31 mouse cellular contexts compared by ENCODE assay signal in the genomic region with DNA sequence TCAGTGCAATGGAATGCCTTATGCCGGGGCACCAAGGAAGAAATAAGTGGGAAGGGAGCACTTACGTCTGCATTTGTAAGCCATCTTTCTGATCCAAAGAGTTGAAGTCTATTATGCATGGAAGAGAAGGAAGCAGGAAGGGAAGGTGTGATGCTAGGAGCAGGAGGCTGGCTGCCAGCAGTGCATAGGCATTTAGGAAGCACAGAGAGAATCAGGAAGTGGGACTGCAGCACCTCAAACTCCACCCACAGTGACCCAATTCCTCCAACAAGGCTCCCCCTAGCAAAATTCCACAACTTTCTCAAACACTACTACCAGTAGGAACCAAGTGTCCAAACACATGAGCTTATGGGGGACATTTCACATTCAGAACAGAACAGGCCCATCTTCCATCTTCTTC.
DNase-seq lines count a peak whose midpoint lies in the region; ATAC-seq lines count a peak whose summit lies in the region.
"Had no signal": no experiment of that assay in that cellular context is flagged by ENCODE, and none has a peak within 500 bp of the region (broad histone marks: within the 10 kb centered on the region; RNA-seq: fewer than 3 reads in every experiment).

No protein-coding gene starts in this region.

- DNase-seq in 3134 (ENCODE audit: extremely low read depth, insufficient read length, low spot score) (peak; percentile 13), 3T3-L1 (ENCODE audit: low read depth, low spot score) (peak; percentile 2)
- peak; percentile 26 for DNase-seq in brain, adult 2 months (ENCODE audit: low read depth, low spot score)
- DNase-seq in liver, embryonic 11.5 days (ENCODE audit: low spot score): no peak
- DNase-seq in urinary bladder, postnatal 14 days (ENCODE audit: low spot score): no peak
- DNase-seq in retina, postnatal 1 day: no peak
- no peak for DNase-seq in thymus, adult 18-20 months
- DNase-seq: adrenal gland, adult 8-10 months; adrenal gland, postnatal 36 days; B cell, adult 2 months; cerebellum, adult 11 months; cerebellum, adult 2 months; cerebellum, adult 9-11 months; cerebellum, postnatal 36 days; gastrocnemius, postnatal 25 days; heart, adult 2 months; heart, postnatal 14 days; heart, postnatal 4 days had no signal

- H3K4me3 ChIP-seq in liver, embryonic 11.5 days (ENCODE audit: low read depth, low read length): no peak overlapping the region
- H3K4me3 ChIP-seq: forebrain, embryonic 10.5 days; forebrain, embryonic 13.5 days; heart, adult 2 months; heart, embryonic 10.5 days; heart, embryonic 13.5 days had no signal

- no peaks in the 10 kb centered on the region for H3K27me3 ChIP-seq in liver, embryonic 11.5 days (replicated peaks; ENCODE audit: control insufficient read depth, insufficient read depth, low read length)
- H3K27me3 ChIP-seq: CH12.LX; forebrain, embryonic 13.5 days; heart, embryonic 13.5 days; Patski had no signal

- WGBS in liver, embryonic 11.5 days: 77% methylated on average over 2 of the region's 2 CpGs

- peak; percentile 79 for ATAC-seq in megakaryocyte, adult 5-6 weeks (ENCODE audit: poor library complexity, severe bottlenecking)
- ATAC-seq in liver, embryonic 11.5 days (replicated peaks; ENCODE audit: low FRiP score): no peak
- ATAC-seq: activated CD4-positive, CD25-positive, alpha-beta regulatory T cell, adult 4 months; forebrain, embryonic 13.5 days; forebrain, embryonic 16.5 days; hindbrain, postnatal 0 days; inflammation-experienced regulatory T-cells, adult 6 months; Patski had no signal

- no peaks in the 10 kb centered on the region for H3K9me3 ChIP-seq in liver, embryonic 11.5 days (ENCODE audit: control insufficient read depth, low read length)
- H3K9me3 ChIP-seq: forebrain, embryonic 10.5 days; forebrain, embryonic 13.5 days; G1E; heart, embryonic 10.5 days; heart, embryonic 13.5 days had no signal

- no peaks in the 10 kb centered on the region for H3K4me1 ChIP-seq in liver, embryonic 11.5 days (replicated peaks; ENCODE audit: control insufficient read depth, insufficient read depth, low read length)
- H3K4me1 ChIP-seq: forebrain, embryonic 10.5 days; forebrain, embryonic 13.5 days; heart, embryonic 10.5 days; heart, embryonic 13.5 days had no signal

- H3K36me3 ChIP-seq in liver, embryonic 11.5 days (ENCODE audit: control insufficient read depth, insufficient read depth, low read length): no peaks in the 10 kb centered on the region
- H3K36me3 ChIP-seq: forebrain, embryonic 10.5 days; G1E; heart, embryonic 10.5 days; heart, embryonic 13.5 days had no signal

- H3K4me2 ChIP-seq in liver, embryonic 11.5 days: no peak overlapping the region
- H3K4me2 ChIP-seq: forebrain, embryonic 13.5 days; heart, embryonic 13.5 days; hindbrain, embryonic 14.5 days had no signal

- no peak overlapping the region for H3K9ac ChIP-seq in liver, embryonic 11.5 days (ENCODE audit: low read depth, low read length)
- H3K9ac ChIP-seq: forebrain, embryonic 13.5 days; heart, embryonic 13.5 days; hindbrain, embryonic 14.5 days had no signal

- H3K27ac ChIP-seq in liver, embryonic 11.5 days (ENCODE audit: low read depth, low read length): no peak overlapping the region
- H3K27ac ChIP-seq: forebrain, embryonic 10.5 days; forebrain, embryonic 13.5 days; heart, adult 2 months; heart, embryonic 10.5 days; heart, embryonic 13.5 days; hindbrain, embryonic 14.5 days; hindbrain, postnatal 0 days had no signal

Comparison
In these comparisons a context has a peak if more than half of its experiments do, and no peak if none do; other contexts are left out.
1. DNase-seq: peak in 3134 (single experiment), 3T3-L1 (single experiment) and brain, adult 2 months (single experiment); none in liver, embryonic 11.5 days (single experiment), urinary bladder, postnatal 14 days (single experiment), retina, postnatal 1 day (single experiment) and thymus, adult 18-20 months (0 of 2).